Mouse (Mus musculus) G1E (cell line): ENCODE measurements around the gene Gm10234. TPM values are rescaled to one million over a fixed set of nuclear protein-coding genes. Genes with fewer than 3 reads are reported as not detected.

Source experiments
- ATAC-seq: 2 replicates; pipeline ENCODE4 v1.8.0; 2016; ENCODE audit warnings: mild to moderate bottlenecking; ENCODE audit not compliant: insufficient number of reproducible peaks, poor library complexity, low FRiP score, severe bottlenecking; ENCODE audit errors: extremely low read depth
- DNase-seq: peaks from one replicate; pipeline ENCODE4 v3.0.0; 2012; ENCODE audit warnings: low spot score
- H3K27me3 ChIP-seq: 2 replicates; pipeline ENCODE4 v1.6.1; 2012; ENCODE audit warnings: mild to moderate bottlenecking, low read length, inconsistent platforms; ENCODE audit not compliant: insufficient read depth
- H3K36me3 ChIP-seq: replicated peaks from 2 replicates; pipeline ENCODE3; 2012; ENCODE audit warnings: mild to moderate bottlenecking, inconsistent platforms
- H3K4me1 ChIP-seq: 2 replicates; pipeline ENCODE4 v1.6.1; 2012; ENCODE audit warnings: low read depth, low read length, inconsistent platforms, mixed read lengths; ENCODE audit not compliant: insufficient read depth
- H3K4me3 ChIP-seq: 2 replicates; pipeline ENCODE4 v1.5.1; 2012; ENCODE audit warnings: low read depth, mild to moderate bottlenecking, inconsistent platforms, low read length, moderate library complexity, mixed read lengths
- H3K9me3 ChIP-seq: replicated peaks from 2 replicates; pipeline ENCODE4 v1.6.1; 2012; ENCODE audit warnings: inconsistent platforms
- CTCF ChIP-seq: IDR thresholded peaks from 2 replicates; pipeline ENCODE4 v1.5.1; 2012; ENCODE audit warnings: low read depth, low read length, inconsistent platforms, mixed read lengths
- GATA1 ChIP-seq: IDR thresholded peaks from 2 replicates; pipeline ENCODE4 v1.6.1; 2012; ENCODE audit warnings: borderline replicate concordance, low read length, inconsistent platforms, mixed read lengths
- GATA2 ChIP-seq: IDR thresholded peaks from 2 replicates; pipeline ENCODE4 v1.6.1; 2012; ENCODE audit warnings: low read depth, low read length, inconsistent platforms, borderline replicate concordance
- POLR2AphosphoS5 ChIP-seq: IDR thresholded peaks from 2 replicates; pipeline ENCODE4 v1.6.1; 2012; ENCODE audit warnings: low read depth, low read length, inconsistent platforms; ENCODE audit not compliant: insufficient replicate concordance
- TAL1 ChIP-seq: conservative IDR thresholded peaks from 2 replicates; pipeline ENCODE4 v1.6.1; 2012; ENCODE audit warnings: low read depth, low read length, inconsistent platforms, mixed read lengths
- polyA plus RNA-seq: library from polyadenylated mRNA; stranded (reverse); fragments of >175 nt; gene quantifications from 2 replicates; pipeline ENCODE4 v1.2.3, GENCODE M21; 2012
- total RNA-seq, 2 experiments: library from RNA; stranded (forward) in 1 of 2; stranded (reverse) in 1 of 2; fragments of 200-1000 nt in 1 of 2; fragments of >200 nt in 1 of 2; fragmentation: Nextera tagmentation in 1 of 2; gene quantifications; 2 replicates each; pipeline ENCODE4 v1.2.3; 2014 to 2017

Gm10234 gene
- total and polyA plus RNA-seq, 3 experiments = not detected

GRCm38 (mm10) chr6:95349378-95349777 lies 27.5 kb downstream of the Gm10234 start:
- no peaks in the 10 kb centered on the region for H3K27me3 ChIP-seq
- H3K36me3 ChIP-seq = no peaks in the 10 kb centered on the region
- ATAC-seq (no peak), DNase-seq (no peak)
- no peaks in the 10 kb centered on the region for H3K9me3 ChIP-seq
- no peak overlapping the region for H3K4me3 ChIP-seq
- TF ChIP-seq GATA2 (no peak), POLR2AphosphoS5 (no peak), GATA1 (no peak), CTCF (no peak), TAL1 (no peak)
- H3K4me1 ChIP-seq = no peaks in the 10 kb centered on the region

GRCm38 (mm10) chr6:95353043-95353442 lies 31.1 kb downstream of the Gm10234 start:
- Histone ChIP-seq H3K36me3 (no peaks in the 10 kb centered on the region), H3K27me3 (no peaks in the 10 kb centered on the region), H3K4me3 (no peak overlapping the region), H3K4me1 (no peaks in the 10 kb centered on the region), H3K9me3 (no peaks in the 10 kb centered on the region)
- DNase-seq (no peak), ATAC-seq (no peak)
- TF ChIP-seq TAL1 = no peak
- no peak for TF ChIP-seq POLR2AphosphoS5
- TF ChIP-seq GATA2 = no peak
- TF ChIP-seq CTCF = no peak
- no peak for TF ChIP-seq GATA1

DNA sequence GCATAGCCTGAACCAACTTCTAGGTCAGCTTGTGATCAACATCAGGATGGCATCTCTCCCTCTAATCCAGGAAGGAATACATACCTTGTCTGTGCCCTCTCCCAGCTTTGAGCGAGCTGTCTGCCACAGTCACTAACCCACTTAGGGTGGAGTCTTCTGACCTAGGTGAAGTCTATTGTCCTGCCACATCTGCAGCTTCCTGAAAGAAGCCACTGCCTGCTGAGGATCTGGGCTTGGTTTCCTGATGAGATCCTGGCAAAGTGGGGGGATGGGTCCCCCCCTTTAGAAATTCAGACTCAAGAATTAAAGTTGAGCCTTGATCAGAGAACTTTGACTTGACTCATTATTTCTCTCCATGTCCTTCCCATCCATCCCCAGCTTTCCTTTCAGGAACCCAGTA lies 32.0 kb downstream of the Gm10234 start:
- no peaks in the 10 kb centered on the region for H3K36me3 ChIP-seq
- H3K4me3 ChIP-seq = no peak overlapping the region
- no peak for DNase-seq
- TF ChIP-seq GATA2 = no peak
- no peak for TF ChIP-seq TAL1
- no peak for TF ChIP-seq CTCF
- no peak for TF ChIP-seq POLR2AphosphoS5
- no peak for TF ChIP-seq GATA1
- no peak for ATAC-seq
- H3K9me3 ChIP-seq = no peaks in the 10 kb centered on the region
- H3K4me1 ChIP-seq = no peaks in the 10 kb centered on the region
- no peaks in the 10 kb centered on the region for H3K27me3 ChIP-seq

GRCm38 (mm10) chr6:95360084-95360483 lies 38.2 kb downstream of the Gm10234 start:
- TF ChIP-seq GATA1 = no peak
- no peak for TF ChIP-seq CTCF
- TF ChIP-seq GATA2 = no peak
- no peak for TF ChIP-seq TAL1
- no peak for TF ChIP-seq POLR2AphosphoS5
- no peak for DNase-seq
- Histone ChIP-seq H3K4me1 (no peaks in the 10 kb centered on the region), H3K4me3 (no peak overlapping the region), H3K36me3 (no peaks in the 10 kb centered on the region), H3K27me3 (no peaks in the 10 kb centered on the region), H3K9me3 (no peaks in the 10 kb centered on the region)
- ATAC-seq = no peak

- no peak overlapping the region for H3K4me3 ChIP-seq
- no peak for DNase-seq
- no peaks in the 10 kb centered on the region for H3K4me1 ChIP-seq
- H3K9me3 ChIP-seq = no peaks in the 10 kb centered on the region
- no peak for TF ChIP-seq GATA1
- TF ChIP-seq TAL1 = no peak
- TF ChIP-seq GATA2 = no peak
- TF ChIP-seq POLR2AphosphoS5 = no peak
- TF ChIP-seq CTCF = no peak
- ATAC-seq = no peak
- H3K27me3 ChIP-seq = no peaks in the 10 kb centered on the region
- H3K36me3 ChIP-seq = no peaks in the 10 kb centered on the region
Measured at GRCm38 (mm10) chr6:95362707-95363106, 40.8 kb downstream of the Gm10234 start.

- DNase-seq (no peak), ATAC-seq (no peak)
- H3K4me3 ChIP-seq = no peak overlapping the region
- no peaks in the 10 kb centered on the region for H3K27me3 ChIP-seq
- TF ChIP-seq TAL1 (no peak), GATA1 (no peak), CTCF (no peak), GATA2 (no peak), POLR2AphosphoS5 (no peak)
- no peaks in the 10 kb centered on the region for H3K36me3 ChIP-seq
- H3K4me1 ChIP-seq = no peaks in the 10 kb centered on the region
- H3K9me3 ChIP-seq = no peaks in the 10 kb centered on the region
Measured at GRCm38 (mm10) chr6:95371811-95372210, 49.9 kb downstream of the Gm10234 start.

Other genes starting within 250 kb of the Gm10234 start
- gene Kbtbd8, start 204.9 kb upstream of the Gm10234 start, total RNA-seq (2014; fragmentation: Nextera tagmentation) = 8.6 and 9.1 TPM in 2 replicates
- 16.2 and 17.0 TPM in 2 replicates for gene Kbtbd8, start 204.9 kb upstream of the Gm10234 start, total RNA-seq (2017)
- gene Kbtbd8, start 204.9 kb upstream of the Gm10234 start, polyA plus RNA-seq = 0.19 and 0.50 TPM in 2 replicates